Mouse (Mus musculus) stomach, adult 2 months (tissue): ENCODE data around the gene Bcam. TPM values are rescaled to one million over a fixed set of nuclear protein-coding genes. Genes with fewer than 3 reads are reported as not detected.

Experiments
- polyA plus RNA-seq: library from polyadenylated mRNA; depleted of rRNA; stranded (reverse); fragments of >200 nt; gene quantifications from 2 replicates; pipeline ENCODE4 v1.2.3, GENCODE M21; 2012; rRNA removed

Gene Bcam
- polyA plus RNA-seq: 52.3 and 63.9 TPM in 2 replicates

DNA sequence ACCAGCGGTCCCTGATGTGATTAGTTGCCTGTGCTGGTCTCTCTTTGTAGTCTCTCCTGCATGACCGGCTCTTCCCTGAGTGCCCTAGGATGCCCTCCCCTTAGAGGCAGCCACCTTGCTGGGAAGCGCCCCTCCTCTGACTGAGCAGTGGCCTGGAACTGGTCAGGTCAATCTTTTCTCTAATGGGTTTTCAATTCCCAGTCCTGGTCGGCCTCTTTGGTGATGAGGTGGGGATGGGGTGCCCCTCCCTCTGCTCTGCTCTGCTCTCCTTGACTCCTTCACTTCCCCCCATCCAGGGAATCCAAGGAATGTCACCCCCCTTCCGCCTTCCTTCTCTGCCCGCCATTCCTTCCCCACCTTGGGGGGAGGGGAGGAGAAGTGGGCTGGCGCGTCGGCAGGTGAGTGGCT, at the start of gene Bcam:
Gene Bcam (minus strand): TSS at position 33 of the 408 bp plus-strand sequence.

DNA sequence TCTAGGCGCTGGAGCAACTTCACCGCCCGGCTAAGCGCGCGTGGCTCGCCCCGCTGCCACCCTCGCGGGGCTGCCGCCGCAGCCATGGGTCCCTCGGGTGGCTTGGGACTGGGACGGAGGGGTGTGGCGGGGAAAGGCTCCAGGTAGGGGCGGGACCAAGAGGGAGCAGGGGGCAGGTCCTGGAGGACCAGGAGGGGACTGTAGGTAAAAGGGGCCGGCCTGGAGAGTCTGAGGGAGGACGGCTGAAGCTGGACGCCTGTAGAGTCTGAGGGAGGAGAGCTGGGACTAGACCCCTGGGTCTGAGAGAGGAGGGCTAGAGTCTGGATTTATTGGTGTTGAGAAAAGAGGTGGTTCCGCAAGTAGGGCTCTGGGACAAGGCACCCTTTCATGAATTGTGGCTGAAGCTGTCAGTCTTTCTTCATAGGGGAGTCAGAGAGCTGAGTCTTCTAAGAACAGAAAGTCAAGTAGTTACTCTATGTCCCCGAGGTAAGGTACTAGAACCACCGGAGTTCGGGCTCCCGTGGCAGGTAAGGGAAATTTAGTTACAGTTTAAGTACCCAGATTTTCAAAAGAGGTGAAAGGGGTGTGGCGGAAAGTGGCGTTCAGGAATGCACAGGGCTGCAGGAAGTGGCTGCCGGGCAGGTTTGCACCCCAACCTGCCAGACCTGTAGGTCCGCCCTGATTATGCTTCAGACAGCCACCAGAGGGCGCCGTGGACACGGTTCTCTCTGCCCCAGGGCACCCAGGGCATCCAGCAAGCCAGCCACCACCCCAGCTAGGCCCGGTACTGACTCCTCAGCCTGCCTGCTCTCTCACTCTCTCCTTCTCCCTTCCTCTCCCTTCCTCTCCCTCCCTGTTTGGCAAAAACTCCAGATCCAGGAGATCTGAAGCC, 26.1 kb upstream of the Bcam start, which contains the start of gene Cblc:
Gene Cblc (minus strand): TSS at position 113 of the 892 bp plus-strand sequence.

DNA sequence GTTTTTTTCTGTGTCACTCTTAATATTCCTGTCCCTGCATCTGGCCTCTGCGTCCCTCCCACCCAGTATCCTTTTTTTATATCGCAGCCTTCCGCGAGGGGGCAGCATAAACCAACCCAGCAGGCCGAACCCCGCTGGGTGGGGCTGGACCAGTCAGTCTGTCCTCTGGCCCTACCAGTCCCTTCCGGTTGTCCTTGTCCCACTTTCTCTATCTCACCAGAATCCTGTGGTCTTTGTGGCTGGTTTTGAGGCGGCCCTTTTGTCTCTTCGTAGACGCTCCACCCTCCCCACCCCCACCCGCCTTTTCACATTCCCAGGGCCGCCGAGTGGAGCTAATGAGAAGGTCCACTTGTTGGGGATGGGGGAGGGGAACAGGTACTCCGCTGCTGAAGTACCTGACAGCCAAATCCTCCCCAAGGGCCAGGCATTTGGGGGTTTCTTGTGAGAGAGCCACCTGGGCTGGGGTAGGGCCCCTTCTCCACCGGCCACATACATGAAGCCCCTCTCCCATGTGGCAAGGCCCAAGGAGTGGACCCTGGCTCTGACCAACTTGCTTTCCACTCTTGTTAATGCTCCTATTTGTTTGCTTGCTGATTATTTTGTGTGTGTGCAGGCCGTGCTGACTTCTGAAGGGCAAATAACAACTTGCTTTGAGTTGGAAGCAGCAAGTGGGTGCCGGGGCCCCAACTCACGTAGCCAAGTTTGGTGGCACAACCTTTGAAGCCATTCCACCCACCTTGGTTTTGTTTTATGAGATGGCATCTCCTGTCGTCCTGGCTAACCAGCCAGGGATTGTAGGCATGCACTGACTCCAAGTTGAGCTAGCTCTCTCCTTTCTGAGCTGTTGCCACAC, 20.4 kb downstream of the Bcam start, which contains the start of gene Nectin2:
Gene Nectin2 (minus strand): TSS at position 267 of the 853 bp plus-strand sequence.

DNA sequence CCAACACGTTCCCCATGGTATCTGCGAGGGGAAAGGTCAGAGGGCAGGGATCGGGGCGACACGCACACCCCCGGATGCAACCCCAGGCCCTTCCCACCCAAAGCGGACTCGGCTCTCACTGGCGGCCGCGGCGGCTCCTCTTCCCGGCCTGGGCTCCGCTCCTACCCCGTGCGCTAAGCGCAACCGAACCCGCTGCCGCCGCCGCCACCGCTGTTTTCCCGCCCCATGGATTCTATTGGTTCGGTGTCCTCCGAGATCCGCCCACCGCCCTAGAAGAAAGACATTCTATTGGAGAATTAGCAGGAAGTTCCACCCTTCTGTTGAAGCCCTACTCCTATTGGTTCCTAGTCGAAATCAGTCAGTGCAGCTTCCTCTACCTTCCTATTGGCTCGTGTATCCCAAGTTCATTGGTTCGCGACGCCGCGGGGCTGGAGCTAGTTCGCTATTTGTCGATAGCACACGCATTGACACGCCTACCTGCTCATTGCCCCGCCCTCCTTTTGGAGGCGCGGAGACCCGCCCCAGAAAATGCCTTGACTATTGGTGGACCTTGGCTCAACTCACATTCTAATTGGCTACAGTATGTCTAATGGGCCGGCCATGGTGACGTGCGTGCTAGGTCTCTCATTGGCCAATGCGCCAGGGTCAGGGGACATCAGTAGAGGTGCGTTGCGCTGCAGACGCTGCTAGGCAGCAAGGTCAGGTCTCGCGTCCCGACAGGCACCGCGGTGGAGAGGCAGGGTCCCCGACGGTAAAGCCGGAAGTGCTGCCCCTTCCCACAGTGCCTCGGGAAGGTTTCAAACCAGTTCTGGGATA, 55.4 kb downstream of the Bcam start, which contains the start of gene Tomm40:
Gene Tomm40 (minus strand): TSS at position 200 of the 816 bp plus-strand sequence.

Other genes starting within 250 kb of the Bcam start
- gene Ppp1r37, start 207.9 kb downstream of the Bcam start, polyA plus RNA-seq: 78.3 and 88.5 TPM in 2 replicates
- 7.5 and 7.9 TPM in 2 replicates for gene Zfp296, start 193.7 kb downstream of the Bcam start, polyA plus RNA-seq
- gene Gemin7, start 193.4 kb downstream of the Bcam start, polyA plus RNA-seq: 59.4 and 88.0 TPM in 2 replicates
- 68.5 and 172 TPM in 2 replicates for gene Clasrp, start 166.5 kb downstream of the Bcam start, polyA plus RNA-seq
- gene Relb, start 141.6 kb downstream of the Bcam start, polyA plus RNA-seq: 10.6 and 18.6 TPM in 2 replicates
- 55.4 and 69.0 TPM in 2 replicates for gene Clptm1, start 106.0 kb downstream of the Bcam start, polyA plus RNA-seq
- 1.1 and 1.6 TPM in 2 replicates for gene Apoc2, start 93.1 kb downstream of the Bcam start, polyA plus RNA-seq
- not detected in 2 replicates for gene Gm44805, start 89.6 kb downstream of the Bcam start, polyA plus RNA-seq
- 0.37 TPM in 1 of 2 replicates, not detected in the other for gene Apoc4, start 89.5 kb downstream of the Bcam start, polyA plus RNA-seq
- gene Apoc1, start 78.4 kb downstream of the Bcam start, polyA plus RNA-seq: 6.5 and 8.3 TPM in 2 replicates
- 235 and 380 TPM in 2 replicates for gene Apoe, start 71.8 kb downstream of the Bcam start, polyA plus RNA-seq
- 58.9 and 85.6 TPM in 2 replicates for gene Tomm40, start 55.6 kb downstream of the Bcam start, polyA plus RNA-seq
- gene Nectin2, start 20.5 kb downstream of the Bcam start, polyA plus RNA-seq: 64.6 and 101 TPM in 2 replicates
- gene Cblc, start 25.8 kb upstream of the Bcam start, polyA plus RNA-seq: 41.1 and 54.6 TPM in 2 replicates
- 47.9 and 87.5 TPM in 2 replicates for gene Bcl3, start 51.8 kb upstream of the Bcam start, polyA plus RNA-seq
- 0.53 TPM in 1 of 2 replicates, not detected in the other for gene Gm19345, start 81.0 kb upstream of the Bcam start, polyA plus RNA-seq
- 0.26 and 0.29 TPM in 2 replicates for gene Ceacam16, start 90.3 kb upstream of the Bcam start, polyA plus RNA-seq
- 2.5 and 3.0 TPM in 2 replicates for gene Ceacam19, start 116.9 kb upstream of the Bcam start, polyA plus RNA-seq
- 2.3 and 3.4 TPM in 2 replicates for gene Pvr, start 150.1 kb upstream of the Bcam start, polyA plus RNA-seq
- gene Igsf23, start 179.7 kb upstream of the Bcam start, polyA plus RNA-seq: 11.7 and 16.6 TPM in 2 replicates
- 0.06 TPM in 1 of 2 replicates, not detected in the other for gene Ceacam20, start 194.4 kb upstream of the Bcam start, polyA plus RNA-seq
- not detected in 2 replicates for gene Nlrp9b, start 220.4 kb upstream of the Bcam start, polyA plus RNA-seq